Mouse (Mus musculus) MEL (cell line): ENCODE data around the gene 5730596B20Rik. TPM values are rescaled to one million over a fixed set of nuclear protein-coding genes. Genes with fewer than 3 reads are reported as not detected.

Source experiments
- DNase-seq: peaks from one replicate; pipeline ENCODE4 v3.0.0; 2011; ENCODE audit warnings: low read depth, low spot score
- H3K27ac ChIP-seq: 2 replicates; pipeline ENCODE4 v1.5.1; 2012; ENCODE audit warnings: low read depth, mild to moderate bottlenecking, control low read depth, low read length, moderate library complexity; ENCODE audit not compliant: control insufficient read depth
- H3K27me3 ChIP-seq, 2 experiments: fragments of 150-350 bp in 1 of 2; sonication (generic) in 1 of 2; 2 replicates each; pipeline ENCODE4 v1.6.1; 2012; ENCODE audit warnings: low read length in 2 of 2, mild to moderate bottlenecking in 2 of 2, improper control_type of control experiment in 1 of 2, moderate library complexity in 1 of 2; ENCODE audit not compliant: insufficient read depth in 2 of 2, control insufficient read depth in 1 of 2
- H3K36me3 ChIP-seq, 2 experiments: 2 replicates each; pipeline ENCODE4 v1.6.1; 2012 to 2014; ENCODE audit warnings: low read length in 2 of 2, improper control_type of control experiment in 1 of 2, inconsistent platforms in 1 of 2, mild to moderate bottlenecking in 1 of 2; ENCODE audit not compliant: insufficient read depth in 2 of 2, control insufficient read depth in 1 of 2
- H3K4me1 ChIP-seq, 2 experiments: fragments of 150-350 bp in 1 of 2; sonication (generic) in 1 of 2; 2 replicates each; pipeline ENCODE4 v1.6.1; 2012; ENCODE audit warnings: low read length in 2 of 2, improper control_type of control experiment in 1 of 2, mild to moderate bottlenecking in 1 of 2; ENCODE audit not compliant: insufficient read depth in 2 of 2, control insufficient read depth in 1 of 2
- H3K4me3 ChIP-seq, 2 experiments: fragments of 150-350 bp in 1 of 2; sonication (generic) in 1 of 2; 2 replicates each; pipeline ENCODE4 v1.5.1; 2012; ENCODE audit warnings: low read depth in 2 of 2, low read length in 2 of 2, mild to moderate bottlenecking in 2 of 2, moderate library complexity in 2 of 2, control low read depth in 1 of 2, improper control_type of control experiment in 1 of 2; ENCODE audit not compliant: control insufficient read depth in 1 of 2, insufficient read depth in 1 of 2
- H3K79me2 ChIP-seq: 2 replicates; pipeline ENCODE4 v1.6.1; 2012; ENCODE audit warnings: mild to moderate bottlenecking, low read length, moderate library complexity; ENCODE audit not compliant: control insufficient read depth, poor library complexity, insufficient read depth
- H3K9ac ChIP-seq: 2 replicates; pipeline ENCODE4 v1.6.1; 2012; ENCODE audit warnings: low read depth, mild to moderate bottlenecking, control low read depth, low read length, moderate library complexity; ENCODE audit not compliant: control insufficient read depth, poor library complexity, severe bottlenecking
- H3K9me3 ChIP-seq: fragments of 150-350 bp; sonication (generic); replicated peaks from 2 replicates; pipeline ENCODE4 v1.6.1; 2012; ENCODE audit warnings: mild to moderate bottlenecking, low read length, improper control_type of control experiment, moderate library complexity; ENCODE audit not compliant: insufficient read depth
- CHD2 ChIP-seq: IDR thresholded peaks from 2 replicates; pipeline ENCODE4 v1.6.1; 2011; ENCODE audit warnings: low read length, improper control_type of control experiment
- E2F4 ChIP-seq: IDR thresholded peaks from 2 replicates; pipeline ENCODE4 v1.6.1; 2011; ENCODE audit warnings: low read depth, low read length, improper control_type of control experiment, borderline replicate concordance
- EP300 ChIP-seq, 2 experiments: IDR thresholded peaks; 2 replicates each; pipeline ENCODE4 v1.6.1; 2011; ENCODE audit warnings: improper control_type of control experiment in 2 of 2, low read length in 2 of 2, low read depth in 1 of 2, mild to moderate bottlenecking in 1 of 2
- KAT2A ChIP-seq: conservative IDR thresholded peaks from 2 replicates; pipeline ENCODE4 v1.6.1; 2012; ENCODE audit warnings: low read depth, low read length, improper control_type of control experiment, inconsistent platforms
- MAFK ChIP-seq: IDR thresholded peaks from 2 replicates; pipeline ENCODE4 v1.6.1; 2011; ENCODE audit warnings: low read depth, mild to moderate bottlenecking, low read length, improper control_type of control experiment, borderline replicate concordance
- MAZ ChIP-seq: IDR thresholded peaks from 2 replicates; pipeline ENCODE4 v1.6.1; 2012; ENCODE audit warnings: low read depth, mild to moderate bottlenecking, inconsistent platforms, low read length, improper control_type of control experiment
- MEF2A ChIP-seq: IDR thresholded peaks from 2 replicates; pipeline ENCODE4 v1.6.1; 2014; ENCODE audit warnings: low read depth, mild to moderate bottlenecking, inconsistent platforms, low read length, improper control_type of control experiment; ENCODE audit not compliant: poor library complexity, insufficient replicate concordance, severe bottlenecking; ENCODE audit errors: extremely low read depth
- MXI1 ChIP-seq: IDR thresholded peaks from 2 replicates; pipeline ENCODE4 v1.6.1; 2011; ENCODE audit warnings: mild to moderate bottlenecking, low read depth, low read length, improper control_type of control experiment
- MYB ChIP-seq: IDR thresholded peaks from 2 replicates; pipeline ENCODE4 v1.6.1; 2011; ENCODE audit warnings: mild to moderate bottlenecking, low read depth, low read length, improper control_type of control experiment
- NELFE ChIP-seq: IDR thresholded peaks from 2 replicates; pipeline ENCODE4 v1.6.1; 2011; ENCODE audit warnings: low read depth, low read length, improper control_type of control experiment
- NRF1 ChIP-seq: IDR thresholded peaks from 2 replicates; pipeline ENCODE4 v1.6.1; 2014; ENCODE audit warnings: low read depth, mild to moderate bottlenecking, inconsistent platforms, low read length, improper control_type of control experiment, moderate library complexity; ENCODE audit not compliant: poor library complexity, insufficient read depth, severe bottlenecking
- POLR2A ChIP-seq, 2 experiments: IDR thresholded peaks; 2 replicates each; pipeline ENCODE4 v1.6.1; 2011 to 2012; ENCODE audit warnings: low read length in 2 of 2, mild to moderate bottlenecking in 2 of 2, control low read depth in 1 of 2, improper control_type of control experiment in 1 of 2, low read depth in 1 of 2, moderate library complexity in 1 of 2; ENCODE audit not compliant: control insufficient read depth in 1 of 2, insufficient read depth in 1 of 2, poor library complexity in 1 of 2
- SIN3A ChIP-seq: IDR thresholded peaks from 2 replicates; pipeline ENCODE4 v1.6.1; 2012; ENCODE audit warnings: low read length, improper control_type of control experiment, inconsistent platforms
- SMC3 ChIP-seq: IDR thresholded peaks from 2 replicates; pipeline ENCODE4 v1.6.1; 2011; ENCODE audit warnings: low read depth, low read length, improper control_type of control experiment
- TAL1 ChIP-seq: IDR thresholded peaks from 2 replicates; pipeline ENCODE4 v1.6.1; 2012; ENCODE audit warnings: mild to moderate bottlenecking, inconsistent platforms, low read length, moderate library complexity, mixed read lengths
- USF2 ChIP-seq, 2 experiments: IDR thresholded peaks; 2 replicates each; pipeline ENCODE4 v1.6.1; 2011 to 2012; ENCODE audit warnings: improper control_type of control experiment in 2 of 2, low read length in 2 of 2, borderline replicate concordance in 1 of 2, inconsistent platforms in 1 of 2, low read depth in 1 of 2, mild to moderate bottlenecking in 1 of 2; ENCODE audit not compliant: insufficient read depth in 1 of 2
- ZMIZ1 ChIP-seq: IDR thresholded peaks from 2 replicates; pipeline ENCODE4 v1.6.1; 2012; ENCODE audit warnings: low read depth, mild to moderate bottlenecking, inconsistent platforms, low read length, improper control_type of control experiment, moderate library complexity
- ZNF384 ChIP-seq: IDR thresholded peaks from 2 replicates; pipeline ENCODE4 v1.6.1; 2012; ENCODE audit warnings: low read depth, mild to moderate bottlenecking, inconsistent platforms, low read length, improper control_type of control experiment
- polyA plus RNA-seq, 2 experiments: library from polyadenylated mRNA; stranded (reverse) in 1 of 2; unstranded in 1 of 2; fragments of >175 nt in 1 of 2; fragments of >200 nt in 1 of 2; gene quantifications; 2 replicates each; pipeline versions ENCODE4 v1.2.1 to v1.2.4; 2012; ENCODE audit warnings: low replicate concordance in 2 of 2, low read depth in 1 of 2; ENCODE audit not compliant: insufficient read length in 2 of 2, insufficient read depth in 1 of 2, missing spikeins in 1 of 2
- total RNA-seq: library from RNA; depleted of rRNA; stranded (reverse); fragments of 300-350 nt; gene quantifications from 2 replicates; pipeline ENCODE4 v1.2.3, GENCODE M21; 2012

Gene 5730596B20Rik
- total and polyA plus RNA-seq, 3 experiments: not detected

- Histone ChIP-seq H3K27ac (no peak overlapping the region), H3K4me1 (no peaks in the 10 kb centered on the region), H3K79me2 (no peaks in the 10 kb centered on the region), H3K27me3 (no peaks in the 10 kb centered on the region), H3K36me3 (no peaks in the 10 kb centered on the region), H3K9me3 (no peaks in the 10 kb centered on the region), H3K9ac (no peak overlapping the region), H3K4me3 (no peak overlapping the region)
- no peak for DNase-seq
- no peak for TF ChIP-seq ZNF384
These were observed 3.4 kb downstream of the 5730596B20Rik start for GRCm38 (mm10) chr6:52180726-52181125.

GRCm38 (mm10) chr6:52182030-52182429 is 4.7 kb downstream of the 5730596B20Rik start:
- H3K9me3 ChIP-seq: no peaks in the 10 kb centered on the region
- H3K4me1 ChIP-seq: no peaks in the 10 kb centered on the region
- TF ChIP-seq POLR2A (IDR thresholded peaks at IDR 0.05; ENCODE audit: control insufficient read depth in 1 of 2, insufficient read depth in 1 of 2, low read depth in 1 of 2, low read length in 2 of 2, poor library complexity in 1 of 2) (no peak), MYB (no peak), MXI1 (no peak), ZMIZ1 (no peak), EP300 (IDR thresholded peaks at IDR 0.05; ENCODE audit: low read depth in 1 of 2, low read length in 2 of 2) (no peak), MEF2A (no peak), CHD2 (no peak), SMC3 (no peak), NELFE (no peak), KAT2A (no peak), SIN3A (no peak), MAZ (no peak), ZNF384 (no peak), E2F4 (no peak), USF2 (IDR thresholded peaks at IDR 0.05; ENCODE audit: borderline replicate concordance in 1 of 2, insufficient read depth in 1 of 2, low read depth in 1 of 2, low read length in 2 of 2) (no peak), NRF1 (no peak), TAL1 (no peak)
- H3K79me2 ChIP-seq: no peaks in the 10 kb centered on the region
- H3K4me3 ChIP-seq: no peak overlapping the region
- H3K27me3 ChIP-seq: no peaks in the 10 kb centered on the region
- no peak for DNase-seq
- no peak overlapping the region for H3K9ac ChIP-seq
- no peaks in the 10 kb centered on the region for H3K36me3 ChIP-seq
- no peak overlapping the region for H3K27ac ChIP-seq

- no peaks in the 10 kb centered on the region for H3K27me3 ChIP-seq
- H3K9me3 ChIP-seq: no peaks in the 10 kb centered on the region
- no peaks in the 10 kb centered on the region for H3K36me3 ChIP-seq
- H3K27ac ChIP-seq: no peak overlapping the region
- no peak for TF ChIP-seq MAFK
- DNase-seq: no peak
- no peak overlapping the region for H3K4me3 ChIP-seq
- no peaks in the 10 kb centered on the region for H3K4me1 ChIP-seq
- no peak overlapping the region for H3K9ac ChIP-seq
- no peaks in the 10 kb centered on the region for H3K79me2 ChIP-seq
These were observed 5.5 kb downstream of the 5730596B20Rik start for GRCm38 (mm10) chr6:52182793-52183192.
